Mouse (Mus musculus) kidney, adult 2 months (tissue): ENCODE data around the gene Ablim1. TPM values are rescaled to one million over a fixed set of nuclear protein-coding genes. Genes with fewer than 3 reads are reported as not detected.

Experiments
- DNase-seq: peaks from one replicate; pipeline ENCODE4 v3.0.0; 2021
- H3K27ac ChIP-seq: fragments of 200-500 bp; 2 replicates; pipeline ENCODE4 v1.5.1; 2012; ENCODE audit warnings: low read depth, low read length, control low read depth, inconsistent platforms; ENCODE audit not compliant: insufficient read depth
- H3K27me3 ChIP-seq: fragments of 200-500 bp; replicated peaks from 2 replicates; pipeline ENCODE4 v1.6.1; 2012; ENCODE audit warnings: mild to moderate bottlenecking, moderate library complexity, low read length, inconsistent platforms; ENCODE audit not compliant: control insufficient read depth, insufficient read depth
- H3K36me3 ChIP-seq: fragments of 200-500 bp; 2 replicates; pipeline ENCODE4 v1.6.1; 2012; ENCODE audit warnings: mild to moderate bottlenecking, moderate library complexity, low read length, inconsistent platforms; ENCODE audit not compliant: control insufficient read depth, insufficient read depth
- H3K4me1 ChIP-seq: fragments of 200-500 bp; 2 replicates; pipeline ENCODE4 v1.6.1; 2011; ENCODE audit warnings: low read length; ENCODE audit not compliant: control insufficient read depth, insufficient read depth
- H3K4me3 ChIP-seq: fragments of 200-500 bp; 2 replicates; pipeline ENCODE4 v1.5.1; 2011; ENCODE audit warnings: mild to moderate bottlenecking, low read depth, low read length, control low read depth; ENCODE audit not compliant: insufficient read depth
- CTCF ChIP-seq: fragments of 200-500 bp; conservative IDR thresholded peaks from 2 replicates; pipeline ENCODE4 v1.5.1; 2011; ENCODE audit warnings: low read depth, mild to moderate bottlenecking, control low read depth, low read length, moderate library complexity, mixed read lengths; ENCODE audit not compliant: insufficient read depth, insufficient read length
- POLR2A ChIP-seq: fragments of 200-500 bp; IDR thresholded peaks from one replicate; pipeline ENCODE4 v1.6.1; 2011; ENCODE audit warnings: low read depth, low read length, control low read depth
- WGBS: fragments of 180-500 bp; shearing (Covaris S2); methylation state at CpG from one replicate; pipeline ENCODE4 v1.1.7; 2018; 5-methylcytosine and 5-hydroxymethylcytosine counted together
- polyA plus RNA-seq: library from polyadenylated mRNA; depleted of rRNA; stranded (reverse); fragments of >200 nt; gene quantifications from 2 replicates; pipeline ENCODE4 v1.2.3, GENCODE M21; 2012

Ablim1 gene
- polyA plus RNA-seq, 1 experiment: 34.7 TPM

- TF ChIP-seq POLR2A: no peak
- TF ChIP-seq CTCF: no peak
- 23% methylated on average over 15 of the region's 15 CpGs for WGBS
- Histone ChIP-seq H3K27me3 (no peaks in the 10 kb centered on the region), H3K27ac (peak overlapping the region; percentile 100), H3K4me1 (peaks cover 37% of the 10 kb centered on the region), H3K4me3 (peak overlapping the region; percentile 50), H3K36me3 (no peaks in the 10 kb centered on the region)
- peak; percentile 91 for DNase-seq
Measured at GRCm38 (mm10) chr19:57275166-57275953, 39.4 kb downstream of the Ablim1 start.

DNA sequence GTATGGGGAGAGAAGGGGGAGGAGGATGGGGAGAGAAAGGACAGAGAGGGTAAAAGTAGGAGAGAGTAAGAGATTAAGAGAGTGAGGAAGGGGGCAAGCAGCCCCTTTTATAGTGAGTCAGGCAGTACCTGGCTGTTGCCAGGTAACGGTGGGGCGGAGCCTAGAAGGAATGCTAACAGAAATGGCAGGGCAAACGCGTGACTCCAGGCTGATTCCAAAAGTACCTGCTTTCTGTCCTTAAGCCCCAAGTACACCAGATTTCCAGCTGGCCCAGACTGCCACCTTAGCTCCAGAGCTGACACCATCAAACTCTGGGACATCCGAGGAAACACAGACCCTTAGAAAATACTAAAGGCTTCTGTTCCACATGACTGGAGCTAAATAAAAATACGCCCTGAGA, 40.0 kb downstream of the Ablim1 start:
- TF ChIP-seq CTCF (no peak), POLR2A (no peak)
- H3K4me3 ChIP-seq: peak overlapping the region; percentile 50
- H3K4me1 ChIP-seq: peaks cover 37% of the 10 kb centered on the region
- no peaks in the 10 kb centered on the region for H3K27me3 ChIP-seq
- H3K36me3 ChIP-seq: no peaks in the 10 kb centered on the region
- peak overlapping the region; percentile 100 for H3K27ac ChIP-seq
- DNase-seq: peak; percentile 95
- 20% methylated on average over 6 of the region's 6 CpGs for WGBS

- WGBS: 39% methylated on average over 12 of the region's 12 CpGs
- peaks cover 37% of the 10 kb centered on the region for H3K4me1 ChIP-seq
- no peaks in the 10 kb centered on the region for H3K27me3 ChIP-seq
- DNase-seq: peak; percentile 57
- no peaks in the 10 kb centered on the region for H3K36me3 ChIP-seq
- peak overlapping the region; percentile 50 for H3K4me3 ChIP-seq
- TF ChIP-seq CTCF (no peak), POLR2A (no peak)
- peak overlapping the region; percentile 100 for H3K27ac ChIP-seq
Measured at GRCm38 (mm10) chr19:57274286-57274685, 40.4 kb downstream of the Ablim1 start.

DNA sequence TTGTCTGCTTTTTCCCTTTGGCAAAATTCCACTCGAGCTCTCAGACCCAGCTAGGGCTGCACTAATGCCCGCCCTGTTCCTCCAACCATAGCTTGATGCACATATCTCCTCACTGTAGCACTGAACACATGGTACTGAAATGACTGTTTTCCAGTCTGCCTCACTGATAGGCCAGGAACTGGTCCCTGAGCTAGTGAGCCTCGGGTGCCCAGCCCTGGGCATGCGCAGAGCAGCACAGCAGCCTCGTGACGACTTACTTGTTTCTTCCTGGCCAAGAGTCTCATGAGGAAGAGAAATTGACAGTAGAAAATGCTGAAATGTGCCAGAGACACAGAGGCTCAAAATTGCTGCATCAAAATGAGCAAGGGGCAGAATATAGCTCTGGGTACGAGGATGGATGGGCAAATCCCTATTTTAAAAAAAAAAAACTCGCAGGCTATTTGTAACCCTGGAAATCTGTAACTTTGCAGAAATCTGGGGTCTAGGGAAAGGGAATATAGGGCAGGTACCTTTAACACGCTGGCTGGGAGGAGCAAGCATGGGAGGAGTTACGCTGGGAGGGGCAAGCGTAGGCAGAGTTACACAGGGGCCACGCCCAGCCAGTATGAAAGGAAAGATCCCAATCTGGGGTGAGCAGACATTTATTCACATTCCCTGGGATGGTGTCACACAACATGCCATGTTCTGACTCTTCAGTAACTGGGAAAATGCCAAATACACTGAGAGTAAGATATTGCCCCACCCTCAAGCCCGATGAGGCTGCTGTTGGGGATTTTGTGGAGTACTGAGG, 41.7 kb downstream of the Ablim1 start:
- 28% methylated on average over 13 of the region's 13 CpGs for WGBS
- TF ChIP-seq CTCF: no peak
- no peak for TF ChIP-seq POLR2A
- peaks cover 30% of the 10 kb centered on the region for H3K4me1 ChIP-seq
- peak overlapping the region; percentile 20; the same call in 1 of the 2 replicates for H3K4me3 ChIP-seq
- H3K27me3 ChIP-seq: no peaks in the 10 kb centered on the region
- DNase-seq: peak; percentile 90
- H3K36me3 ChIP-seq: no peaks in the 10 kb centered on the region
- peak overlapping the region; percentile 100 for H3K27ac ChIP-seq

- TF ChIP-seq POLR2A (no peak), CTCF (no peak)
- peaks cover 26% of the 10 kb centered on the region for H3K4me1 ChIP-seq
- WGBS: 70% methylated on average over 16 of the region's 16 CpGs
- DNase-seq: no peak
- H3K36me3 ChIP-seq: no peaks in the 10 kb centered on the region
- H3K4me3 ChIP-seq: no peak overlapping the region
- no peaks in the 10 kb centered on the region for H3K27me3 ChIP-seq
- peak overlapping the region; percentile 32 for H3K27ac ChIP-seq
Measured at GRCm38 (mm10) chr19:57271757-57272156, 43.0 kb downstream of the Ablim1 start.

- Histone ChIP-seq H3K27ac (no peak overlapping the region), H3K36me3 (no peaks in the 10 kb centered on the region), H3K27me3 (no peaks in the 10 kb centered on the region), H3K4me3 (no peak overlapping the region), H3K4me1 (peaks cover 26% of the 10 kb centered on the region)
- no peak for TF ChIP-seq CTCF
- no peak for TF ChIP-seq POLR2A
- DNase-seq: no peak
- 67% methylated on average over 6 of the region's 6 CpGs for WGBS
Measured at GRCm38 (mm10) chr19:57270711-57271110, 44.0 kb downstream of the Ablim1 start.

DNA sequence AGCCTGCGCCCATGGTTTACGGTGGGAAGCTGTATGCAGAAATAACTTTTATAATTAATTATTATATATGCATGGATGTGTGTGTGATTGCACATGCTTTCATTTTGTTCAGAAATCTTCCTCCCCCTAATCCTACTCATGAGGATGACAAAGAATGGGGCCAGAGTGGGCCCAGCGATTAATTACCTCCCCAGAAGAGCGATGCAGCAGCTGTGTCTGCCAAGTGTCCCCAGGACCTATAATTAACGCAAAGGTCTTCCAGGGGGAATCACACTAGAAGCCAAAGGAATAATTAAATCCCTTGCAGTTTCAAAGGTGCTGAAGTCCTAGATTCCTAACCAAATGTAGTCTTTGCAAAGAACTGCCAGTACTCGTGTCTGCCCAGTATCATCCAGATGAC, 44.9 kb downstream of the Ablim1 start:
- H3K36me3 ChIP-seq: no peaks in the 10 kb centered on the region
- no peak overlapping the region for H3K27ac ChIP-seq
- WGBS: 69% methylated on average over 6 of the region's 6 CpGs
- no peaks in the 10 kb centered on the region for H3K27me3 ChIP-seq
- no peak for TF ChIP-seq CTCF
- no peak for TF ChIP-seq POLR2A
- no peak overlapping the region for H3K4me3 ChIP-seq
- peaks cover 23% of the 10 kb centered on the region; the same call in 1 of the 2 replicates for H3K4me1 ChIP-seq
- DNase-seq: no peak
